Mouse (Mus musculus) urinary bladder, postnatal 14 days (tissue): ENCODE results near the gene Trp53i11.

Experiments
- DNase-seq: peaks from one replicate; pipeline ENCODE4 v3.0.0; 2021; ENCODE audit warnings: low spot score

Gene Trp53i11

GRCm38 (mm10) chr2:93187323-93187996 lies at the start of gene Trp53i11:
TSS of gene Trp53i11 (plus strand) at chr2:93187548.
- peak; percentile 88 for DNase-seq

GRCm38 (mm10) chr2:93139476-93139875 lies 47.9 kb upstream of the Trp53i11 start:
- DNase-seq, result no peak

GRCm38 (mm10) chr2:93141329-93141728 lies 46.0 kb upstream of the Trp53i11 start:
- DNase-seq, result no peak

DNA sequence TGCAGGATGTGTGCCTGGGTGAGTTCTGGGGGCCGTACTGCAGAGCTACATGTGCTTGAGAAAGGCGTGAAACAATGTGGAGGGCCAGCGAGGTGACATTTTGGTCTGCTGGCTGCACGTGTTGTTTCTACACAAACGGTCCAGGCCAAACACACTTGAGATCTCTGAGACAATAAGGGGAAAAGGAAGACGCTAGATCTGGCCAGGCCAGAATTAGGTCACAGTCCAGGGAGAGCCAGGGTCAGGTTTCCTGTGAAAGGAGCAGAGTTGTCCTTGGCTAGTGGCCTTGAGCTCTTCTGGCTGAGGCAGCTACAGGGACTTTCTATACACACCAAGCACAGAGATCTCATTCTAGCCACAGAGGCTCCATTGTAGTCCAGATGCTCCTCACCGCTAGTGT lies 44.7 kb upstream of the Trp53i11 start:
- no peak for DNase-seq

GRCm38 (mm10) chr2:93144126-93144525 lies 43.2 kb upstream of the Trp53i11 start:
- no peak for DNase-seq

DNA sequence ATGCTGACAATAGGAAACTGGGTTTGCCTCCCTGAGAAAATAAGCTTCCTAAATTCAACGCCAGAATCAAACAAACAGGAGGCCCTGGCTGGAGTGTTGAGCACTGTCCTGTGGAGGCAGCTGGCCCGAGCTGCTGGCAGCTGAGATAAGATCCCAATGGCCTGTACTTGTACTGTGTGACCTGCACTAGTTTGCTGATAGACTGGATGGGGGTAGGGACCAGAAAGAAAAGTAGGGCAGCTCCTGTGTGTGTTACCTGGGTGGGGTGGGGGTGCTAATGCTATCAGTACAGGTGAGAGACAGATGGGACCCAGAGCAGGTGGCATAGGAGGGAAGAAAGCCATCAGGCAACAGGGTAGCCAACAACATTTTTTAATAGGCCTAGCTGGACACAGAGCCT lies 37.3 kb upstream of the Trp53i11 start:
- no peak for DNase-seq

DNA sequence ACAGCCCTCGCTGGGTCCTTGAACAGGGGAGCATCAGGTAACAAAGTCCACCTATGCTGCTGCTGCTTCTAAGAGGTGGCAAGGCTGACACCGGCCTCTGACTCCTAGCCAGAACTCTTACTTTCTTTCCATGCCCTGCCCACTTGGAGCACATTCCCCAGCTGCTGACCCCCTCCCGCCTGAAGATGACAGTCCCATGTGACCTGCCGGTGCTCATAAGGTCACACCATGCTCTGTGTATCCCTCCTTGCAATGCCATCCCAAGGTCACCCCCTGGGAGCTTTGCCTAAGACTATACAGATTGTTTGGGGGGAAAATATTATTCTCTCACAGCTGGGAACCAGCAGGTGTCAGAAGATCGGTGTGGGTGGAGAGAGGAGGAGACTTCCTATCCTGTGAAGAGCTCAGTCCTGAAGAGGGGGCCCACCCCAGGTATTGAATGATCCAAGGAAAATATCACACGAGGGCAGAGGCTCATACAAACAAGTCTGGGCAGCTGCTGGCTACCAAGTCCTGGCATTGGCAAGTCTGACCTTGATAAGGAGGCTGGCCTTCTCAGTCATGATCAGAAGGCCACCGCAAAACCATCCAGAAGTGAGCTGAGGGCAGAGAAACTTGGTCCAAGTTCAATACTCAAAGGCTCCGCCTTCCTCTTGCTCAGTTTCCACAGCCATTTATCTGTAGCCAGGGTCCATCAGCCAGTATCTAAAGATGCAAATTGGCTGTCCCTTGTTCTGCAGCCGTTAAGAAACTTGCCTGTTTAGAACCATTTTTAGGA lies 36.5 kb upstream of the Trp53i11 start:
- no peak for DNase-seq

GRCm38 (mm10) chr2:93152191-93152601 lies 35.2 kb upstream of the Trp53i11 start:
- DNase-seq, result no peak

- DNase-seq, result no peak
Measured at GRCm38 (mm10) chr2:93152883-93153491, 34.4 kb upstream of the Trp53i11 start.

- no peak for DNase-seq
Measured at GRCm38 (mm10) chr2:93153833-93154232, 33.5 kb upstream of the Trp53i11 start.

DNA sequence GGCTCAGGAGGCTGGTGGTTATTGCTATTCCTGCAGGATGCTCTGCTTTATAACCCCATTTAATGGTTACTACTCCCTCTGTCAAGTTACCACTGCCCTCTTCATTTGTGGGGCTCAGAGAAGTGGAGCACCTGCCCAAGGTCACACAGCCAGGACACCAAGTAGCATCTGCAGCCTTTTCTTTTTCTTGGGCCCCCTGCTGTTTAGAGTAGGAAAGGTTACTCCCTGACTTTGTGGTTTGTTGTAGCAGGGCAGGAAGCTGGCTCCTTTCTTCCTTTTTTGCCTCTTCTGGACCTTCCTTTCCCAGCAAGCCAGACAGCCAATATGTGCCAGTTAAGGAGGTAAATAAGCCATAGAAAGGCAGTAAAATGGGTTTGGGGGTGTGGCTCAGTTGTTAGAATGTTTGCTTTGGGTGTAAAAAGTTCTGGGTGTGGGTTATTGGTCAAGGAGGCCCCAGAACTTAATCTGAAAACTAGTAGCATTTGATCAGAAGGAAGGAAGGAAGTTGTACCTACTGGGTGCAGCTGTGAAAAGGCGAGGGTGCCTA lies 32.8 kb upstream of the Trp53i11 start:
- DNase-seq, result no peak

- DNase-seq, result no peak
Measured at GRCm38 (mm10) chr2:93160467-93161035, 26.8 kb upstream of the Trp53i11 start.

DNA sequence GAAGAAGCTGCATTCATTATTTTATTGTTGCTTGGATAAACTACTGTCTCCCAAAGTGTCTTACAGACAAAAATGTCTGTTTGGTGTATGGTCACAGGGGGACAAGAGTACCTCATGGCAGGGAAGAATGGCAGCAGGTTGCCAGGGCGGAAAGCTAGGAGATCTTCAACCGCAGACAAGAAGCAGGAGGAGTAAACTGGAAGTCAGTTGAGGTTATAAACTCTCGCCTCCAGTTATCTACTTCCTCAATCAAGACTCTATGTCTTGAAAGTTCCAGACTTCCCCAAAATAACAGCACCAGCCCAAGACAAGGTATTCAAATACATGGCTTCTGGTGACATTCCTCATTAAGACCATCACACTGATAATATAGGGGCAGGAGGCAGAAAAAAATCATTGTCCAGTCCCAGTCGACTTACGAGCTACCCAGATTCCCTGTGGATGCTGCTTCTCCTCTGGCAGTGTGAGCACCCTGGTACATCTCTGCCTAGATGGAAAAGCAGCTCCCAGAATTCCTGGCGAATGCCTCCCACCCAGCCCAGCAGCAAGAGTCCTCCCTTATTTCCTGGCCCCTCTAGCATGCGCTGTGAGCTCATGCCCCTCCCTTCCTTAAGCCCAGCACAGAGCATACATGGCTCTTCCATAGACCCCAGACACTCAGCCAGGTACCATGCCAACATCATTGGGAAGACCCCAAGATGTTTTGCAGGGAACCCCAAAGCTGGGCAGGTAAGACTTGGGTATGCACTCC lies 25.3 kb upstream of the Trp53i11 start:
- DNase-seq, result no peak

DNA sequence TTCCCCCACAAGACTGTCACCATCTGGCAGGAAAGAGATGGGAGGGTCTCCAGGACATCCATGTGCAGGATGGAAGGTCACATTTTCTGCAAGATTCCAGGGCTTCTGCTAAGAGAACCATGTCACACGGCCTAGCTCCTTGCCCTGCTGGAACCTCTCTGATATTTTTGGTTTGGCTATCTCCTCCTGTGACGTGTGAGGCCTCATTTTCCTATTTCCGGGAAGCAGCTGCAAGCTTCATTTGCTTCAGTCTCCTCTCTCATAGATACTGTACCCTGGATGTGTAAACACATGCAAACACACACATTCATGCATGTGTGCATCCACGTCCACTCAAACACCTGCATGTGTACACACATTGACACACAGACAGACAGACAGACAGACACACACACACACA lies 24.6 kb upstream of the Trp53i11 start:
- no peak for DNase-seq

GRCm38 (mm10) chr2:93163317-93163716 lies 24.0 kb upstream of the Trp53i11 start:
- DNase-seq, result no peak

GRCm38 (mm10) chr2:93163750-93164335 lies 23.5 kb upstream of the Trp53i11 start:
- no peak for DNase-seq

DNA sequence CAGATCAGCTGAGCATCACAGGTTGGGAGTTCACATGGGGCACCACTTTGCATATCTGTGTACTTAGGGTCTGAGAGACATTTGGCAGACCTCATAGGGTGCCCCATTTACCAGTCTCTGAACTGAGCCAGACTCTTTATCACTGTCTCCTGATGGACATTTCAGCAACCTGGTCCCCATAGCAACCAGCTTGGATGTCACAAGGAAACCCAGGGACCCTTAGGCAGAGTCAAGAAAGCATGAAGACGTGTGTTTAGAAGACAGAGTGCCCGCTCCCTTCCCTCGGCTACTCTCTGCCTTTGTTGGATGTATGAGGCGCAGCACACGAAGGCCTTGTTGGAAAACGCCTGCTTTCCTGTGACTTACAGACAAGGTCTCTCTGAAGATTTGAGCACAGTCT lies 21.1 kb upstream of the Trp53i11 start:
- no peak for DNase-seq

DNA sequence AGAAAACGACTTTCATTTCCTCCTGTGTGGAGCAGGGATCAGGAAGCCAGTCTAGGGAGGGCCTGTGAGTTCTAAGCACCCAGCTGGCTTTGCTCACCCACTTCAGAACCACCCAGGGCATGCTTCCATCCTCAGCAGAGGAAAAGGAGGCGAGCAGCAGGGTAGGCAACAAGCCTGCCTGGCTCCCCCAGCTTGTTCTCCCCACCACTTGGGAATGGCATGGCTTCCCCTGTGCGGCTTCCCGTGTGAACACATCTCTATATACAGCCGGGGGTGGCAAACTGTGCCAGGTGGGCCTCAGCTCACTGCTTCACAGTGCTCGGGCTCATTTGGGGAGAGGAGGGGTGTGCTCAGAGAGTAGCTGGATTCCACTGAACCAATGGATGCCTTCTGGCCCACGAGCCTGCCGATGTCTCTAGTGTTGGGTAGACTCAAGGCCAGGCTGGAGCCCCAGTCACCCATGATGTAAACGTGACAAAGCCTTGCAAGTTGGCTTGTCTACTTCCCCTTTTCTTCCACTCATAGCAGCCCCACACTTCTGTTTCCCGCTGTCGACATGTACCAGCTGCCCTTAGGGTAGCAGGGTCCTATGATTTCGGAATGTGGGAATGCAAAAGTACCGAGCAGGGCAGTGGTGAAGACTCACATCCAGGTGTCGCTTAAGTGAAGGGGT lies 20.5 kb upstream of the Trp53i11 start:
- DNase-seq, result no peak

DNA sequence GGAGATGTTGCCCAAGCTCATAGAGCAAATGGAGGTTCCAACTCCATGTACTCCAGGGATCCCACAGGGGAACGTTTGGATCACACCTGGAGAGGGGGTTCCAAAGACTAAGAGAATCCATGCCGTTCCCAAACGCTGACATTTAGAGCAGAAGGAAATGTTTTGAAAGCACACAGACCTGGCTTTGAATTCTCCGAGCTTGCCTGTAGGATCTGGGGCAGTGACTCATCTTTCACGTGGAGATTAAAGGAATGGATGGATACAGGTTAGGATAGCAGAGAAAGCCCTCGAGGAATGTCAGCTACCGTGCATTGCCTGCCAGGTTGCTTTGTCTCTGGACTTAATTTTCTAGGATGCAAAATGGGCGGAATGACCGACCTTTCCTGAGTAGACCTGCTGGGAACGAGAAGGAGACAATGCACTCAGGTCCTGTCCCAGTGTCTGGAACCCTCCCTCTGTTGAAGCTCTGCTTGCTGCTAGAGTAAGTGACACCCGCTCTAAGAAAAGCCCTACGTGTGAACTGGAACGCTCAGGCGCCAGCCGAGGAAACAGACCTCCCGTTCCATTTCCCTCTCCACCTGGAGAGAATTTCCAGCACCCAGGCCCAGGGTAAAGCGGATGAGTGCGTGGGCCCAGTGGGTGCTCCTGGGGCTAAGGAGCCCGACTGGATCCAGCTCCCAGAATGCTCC lies 17.0 kb upstream of the Trp53i11 start:
- DNase-seq, result no peak

DNA sequence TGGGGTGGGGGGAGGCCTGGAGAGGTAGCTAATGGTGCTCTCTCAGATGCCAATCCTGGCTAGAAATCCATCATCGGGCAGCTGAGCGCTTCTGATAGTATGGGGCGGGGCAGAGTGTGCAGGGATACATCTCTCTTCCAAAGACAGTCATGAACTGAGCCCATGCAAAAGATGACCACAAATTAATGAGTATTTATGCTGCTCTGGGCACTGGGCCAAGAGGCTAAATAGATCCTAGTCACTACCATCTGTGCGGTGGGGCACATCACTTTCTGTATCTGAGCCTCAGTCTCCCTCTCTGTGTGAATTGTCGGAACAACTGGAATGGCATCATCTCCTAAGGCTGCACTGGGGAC lies 16.5 kb upstream of the Trp53i11 start:
- no peak for DNase-seq
